Mouse (Mus musculus) regulatory T cell (primary cell): ENCODE results near the gene Snrpd3.
"Not testable (repeated sequence)": the region's sequence is repeated elsewhere in the genome, so short reads cannot be mapped to it uniquely, and the experiment has no call there.

Experiments used
- in situ Hi-C: fragments of 300-600 bp; cut with MboI, MseI; formaldehyde crosslinking; loops from one replicate; pipeline ENCODE4 v1.15.1; 2025; ENCODE audit warnings: high pct_unique_total_duplicates

The Snrpd3 gene

DNA sequence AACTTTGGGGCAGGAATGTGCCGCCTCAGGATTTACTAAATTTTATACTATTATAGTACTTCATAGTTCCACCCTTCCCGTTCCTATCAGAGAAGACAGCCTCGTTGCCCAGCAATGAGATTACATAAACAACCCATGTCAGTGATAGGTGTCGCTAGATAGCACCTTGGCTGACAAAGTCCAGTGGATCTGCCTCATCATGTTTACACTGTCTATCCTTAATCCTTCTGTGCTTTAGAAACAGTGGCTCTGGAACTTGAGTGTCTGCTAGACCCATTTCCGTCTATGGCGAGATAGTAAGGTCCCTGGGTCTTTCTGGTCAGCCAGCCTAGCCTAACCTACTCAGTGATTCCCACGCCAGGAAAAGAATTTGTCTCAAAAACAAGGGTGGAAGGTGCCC lies 17.0 kb upstream of the Snrpd3 start:
- in situ Hi-C loops, result no loop called here

DNA sequence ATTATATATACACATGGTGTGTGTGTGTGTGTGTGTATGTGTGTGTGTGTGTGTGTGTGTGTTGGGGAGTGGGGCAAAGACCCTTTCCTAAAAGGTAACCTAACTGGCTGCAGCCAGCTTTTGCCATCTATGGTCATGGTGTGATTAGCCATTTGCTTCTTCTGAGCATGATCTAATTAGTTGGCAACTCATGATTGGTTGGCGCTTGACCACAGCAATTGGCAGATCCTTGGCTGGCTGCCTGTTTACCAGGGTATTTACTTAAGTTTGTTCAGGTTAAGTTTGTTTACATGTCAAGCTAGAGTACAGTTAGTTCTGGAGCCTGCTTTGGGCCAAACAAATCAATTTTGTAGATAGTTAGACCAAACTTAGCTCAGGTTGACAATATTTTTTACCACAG lies 15.7 kb upstream of the Snrpd3 start:
- in situ Hi-C loops, result no loop called here

DNA sequence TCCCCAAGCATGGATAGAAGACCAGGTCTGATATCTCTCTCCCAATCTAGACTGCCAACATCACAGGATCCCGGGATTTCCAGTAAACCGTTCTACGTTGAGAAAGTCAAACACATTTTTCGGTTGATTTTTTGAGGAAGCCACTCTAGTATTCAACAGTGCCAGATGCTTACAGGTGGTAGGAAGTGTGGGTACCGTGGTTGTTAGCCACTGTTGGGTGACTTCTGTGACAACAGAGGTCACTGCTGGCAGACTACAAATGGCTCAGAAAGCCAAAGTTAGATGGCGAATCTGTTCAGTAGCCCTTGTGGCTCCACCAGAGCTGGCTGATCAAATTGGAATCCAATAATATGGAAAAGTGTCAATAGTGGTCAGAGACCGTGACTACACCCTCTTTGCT lies 13.7 kb upstream of the Snrpd3 start:
- in situ Hi-C loops, result no loop called here

DNA sequence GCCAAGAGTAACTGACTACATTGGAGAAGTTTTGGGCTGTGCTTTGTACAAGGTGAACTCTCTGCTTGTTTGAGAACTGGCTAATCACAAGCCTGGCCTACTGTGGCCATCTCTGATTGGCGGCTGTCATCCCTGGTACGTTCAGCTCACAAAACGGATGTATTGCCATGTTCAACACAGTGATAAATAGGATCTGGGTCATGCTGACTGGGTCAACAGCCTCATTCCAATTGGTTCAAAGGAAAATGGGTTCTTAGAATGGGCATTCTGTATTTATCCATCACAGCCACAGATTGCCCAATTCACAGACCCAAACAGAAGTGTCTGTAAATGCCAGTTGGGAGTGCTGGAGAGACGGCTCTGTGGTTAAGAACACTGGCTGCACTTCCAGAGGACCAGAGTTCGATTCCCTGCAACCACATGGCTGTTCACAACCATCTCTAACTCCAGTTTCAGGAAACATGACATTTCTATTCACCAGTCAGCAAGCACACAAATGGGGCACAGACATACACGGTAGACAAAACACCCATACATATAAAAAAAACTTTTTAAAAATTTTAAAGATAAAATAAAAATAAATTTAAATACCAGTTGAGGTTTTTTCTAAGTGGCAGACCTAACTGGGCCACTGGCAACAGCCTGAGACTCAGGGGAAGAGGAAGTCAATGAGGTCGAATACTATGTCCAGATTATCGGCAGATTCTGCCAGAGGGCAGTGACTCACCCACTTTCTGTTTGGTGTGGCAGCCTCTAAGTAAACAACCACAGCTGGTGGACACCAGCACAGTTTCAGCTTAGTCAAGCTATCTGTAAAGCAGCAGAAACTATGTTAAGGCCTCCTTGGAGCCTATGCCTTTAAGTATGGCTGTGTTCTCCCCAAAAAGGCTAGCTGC lies 12.9 kb upstream of the Snrpd3 start:
- in situ Hi-C loops, result no loop called here

DNA sequence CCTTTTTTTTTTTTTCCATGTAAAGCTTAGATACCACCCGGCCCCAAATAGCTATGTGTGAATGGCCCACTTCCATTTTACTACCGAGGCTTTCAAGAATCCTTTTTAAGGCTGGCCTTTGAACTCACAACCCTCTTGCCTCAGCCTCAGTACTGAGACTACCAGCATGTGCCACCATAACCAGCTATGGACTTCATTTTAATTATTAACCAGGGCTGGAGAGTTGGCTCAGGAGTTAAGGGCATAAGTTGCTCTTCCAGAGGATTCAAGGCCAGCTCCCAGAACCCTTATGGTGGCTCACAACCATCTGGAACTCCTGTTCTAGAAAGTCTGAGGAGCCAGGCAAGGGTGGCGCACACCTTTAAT lies 12.2 kb upstream of the Snrpd3 start:
- in situ Hi-C loops, result no loop called here

DNA sequence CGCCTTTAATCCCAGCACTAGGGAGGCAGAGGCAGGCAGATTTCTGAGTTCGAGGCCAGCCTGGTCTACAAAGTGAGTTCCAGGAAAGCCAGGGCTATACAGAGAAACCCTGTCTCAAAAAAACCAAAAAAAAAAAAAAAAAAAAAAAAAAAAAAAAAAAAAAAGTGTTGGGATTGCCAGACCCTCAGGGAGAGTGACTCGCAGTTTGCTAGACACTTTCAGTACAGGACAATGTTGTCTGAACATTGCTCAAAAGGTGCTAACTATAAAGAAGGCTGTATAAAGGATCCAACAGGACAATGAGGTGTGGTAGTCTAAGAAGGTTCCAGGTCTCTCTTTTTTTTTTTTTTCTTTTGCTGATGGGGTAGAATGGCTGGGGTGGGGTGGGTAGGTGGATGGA lies 11.4 kb upstream of the Snrpd3 start:
- in situ Hi-C loops, result not testable (repeated sequence)

DNA sequence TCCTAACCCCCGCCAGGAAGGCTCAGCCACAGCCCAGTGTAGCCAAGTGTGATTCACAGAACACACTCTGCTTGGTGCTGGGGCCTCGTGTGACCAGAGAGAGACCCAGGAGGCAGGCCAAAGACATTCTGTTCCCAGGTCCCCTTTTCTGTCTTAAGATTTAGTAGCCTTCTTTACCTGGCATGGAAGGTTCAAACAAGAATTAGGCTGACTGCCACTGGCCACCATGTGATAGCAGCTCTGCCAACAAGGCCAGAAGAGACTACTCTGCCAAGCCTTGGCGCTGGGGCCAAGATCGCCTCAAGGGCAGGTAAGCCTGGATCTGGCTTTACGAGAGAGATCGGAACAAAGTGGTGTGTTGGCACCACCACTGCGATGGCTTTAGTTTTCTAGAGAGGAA lies 6.9 kb upstream of the Snrpd3 start:
- in situ Hi-C loops, result no loop called here

DNA sequence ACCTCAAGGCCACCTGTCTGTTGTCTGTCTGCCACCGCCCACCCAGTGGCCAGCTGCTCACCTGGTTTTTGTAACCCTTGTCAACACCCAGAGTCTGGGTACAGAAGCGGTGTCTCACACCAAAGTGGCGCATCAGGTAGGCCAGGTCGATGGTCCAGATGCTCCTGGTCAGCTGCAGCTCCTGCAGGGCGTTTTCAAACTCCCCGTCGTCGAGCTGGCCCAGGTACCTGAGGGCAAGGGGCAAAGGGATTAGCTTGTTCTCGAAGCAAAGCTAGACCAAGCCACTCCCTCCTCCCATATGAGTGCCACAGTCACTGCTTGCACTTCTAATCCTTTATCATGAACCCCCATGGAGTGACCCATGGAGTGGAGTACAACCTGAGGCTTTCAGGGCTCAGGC lies 6.3 kb upstream of the Snrpd3 start:
- in situ Hi-C loops, result no loop called here

DNA sequence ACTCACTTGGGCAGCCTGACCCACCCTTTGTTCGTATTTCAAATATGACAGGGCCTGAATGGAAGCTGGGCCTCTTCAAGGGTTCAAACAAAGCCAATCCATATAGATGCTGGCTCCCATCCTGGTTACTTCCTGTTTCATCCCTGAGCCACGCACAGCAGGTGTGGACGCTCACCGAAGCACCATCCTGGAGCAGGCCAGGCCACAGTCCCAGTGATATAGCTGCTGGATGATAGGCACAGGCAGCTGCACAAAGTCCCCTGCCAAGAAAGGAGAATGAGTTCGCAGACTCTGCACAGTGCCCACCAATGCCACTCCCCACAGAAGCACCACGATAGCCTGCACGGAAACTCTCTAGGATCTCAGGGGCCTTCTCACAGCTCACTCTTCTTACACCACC lies 5.5 kb upstream of the Snrpd3 start:
- in situ Hi-C loops, result no loop called here

DNA sequence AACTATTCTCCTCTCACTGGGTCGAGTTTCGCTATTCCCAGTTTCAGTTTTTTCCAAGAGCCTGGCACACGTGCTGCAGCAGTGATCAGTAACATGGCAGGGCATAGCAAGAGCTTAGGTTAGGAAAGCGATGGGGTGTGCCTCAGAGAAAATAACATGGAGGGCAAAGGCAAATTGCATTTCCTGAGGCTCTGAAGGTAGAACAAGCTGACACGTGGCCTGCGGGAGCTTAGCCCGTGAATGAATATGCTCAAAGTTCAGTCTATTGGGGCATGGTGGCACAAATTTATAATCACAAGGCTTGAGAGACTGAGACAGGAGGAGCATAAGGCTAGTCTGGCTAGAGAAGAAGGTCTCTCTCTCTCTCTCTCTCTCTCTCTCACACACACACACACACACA lies 4.6 kb upstream of the Snrpd3 start:
- in situ Hi-C loops, result no loop called here

DNA sequence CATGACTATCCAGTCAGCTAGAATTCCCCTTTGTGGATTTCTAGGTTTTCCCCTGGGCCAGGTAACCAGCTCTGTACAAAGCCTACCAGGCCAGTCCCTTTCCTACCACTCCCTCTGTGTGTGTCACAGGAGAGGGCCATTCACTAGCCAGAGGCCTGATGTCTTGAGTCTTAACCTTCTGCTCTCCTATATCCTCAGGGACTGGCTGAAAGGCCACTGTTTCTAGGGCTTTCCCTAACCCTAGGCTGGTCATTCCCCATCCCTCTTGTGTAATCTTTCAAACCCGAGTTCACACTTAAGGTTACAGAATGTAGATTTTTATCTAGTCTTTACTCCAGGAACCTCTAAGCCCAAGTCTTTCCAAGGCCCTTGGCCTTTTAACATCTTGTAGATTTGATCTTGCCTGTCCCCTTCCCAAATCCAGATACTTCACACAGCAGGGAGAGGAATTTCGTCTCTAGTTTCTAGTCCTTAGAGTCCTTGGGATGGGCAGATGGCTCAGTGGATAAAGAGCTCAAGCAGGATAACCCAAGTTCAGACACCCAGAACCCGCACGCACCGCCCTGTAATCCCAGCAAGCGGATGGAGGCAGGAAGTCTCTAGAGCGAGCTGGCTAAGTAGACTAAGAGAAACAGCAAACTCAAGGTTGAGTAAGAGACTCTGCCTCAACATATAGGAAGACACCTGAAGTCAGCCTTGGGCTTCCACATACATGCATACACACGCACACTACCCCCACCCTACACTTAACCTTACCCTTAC lies 3.9 kb upstream of the Snrpd3 start:
- in situ Hi-C loops, result no loop called here

DNA sequence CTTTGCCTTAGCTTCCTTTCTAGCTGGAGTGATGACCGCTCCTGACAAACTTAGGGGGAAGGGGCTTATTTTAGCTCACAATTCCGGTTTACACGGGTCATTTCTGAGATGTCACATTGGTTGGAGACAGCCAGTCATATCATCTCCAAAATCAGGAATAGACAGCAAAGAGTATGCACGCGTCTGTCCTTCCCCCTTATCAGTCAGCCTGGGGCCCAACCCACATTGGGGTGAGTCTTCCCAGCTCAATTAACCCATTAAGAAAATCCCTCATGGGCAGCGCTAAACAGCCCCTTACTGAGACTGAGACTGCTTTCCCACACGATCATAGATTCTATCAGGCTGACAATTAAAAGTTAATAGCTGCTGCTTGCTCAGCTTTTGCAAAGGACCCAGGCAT lies 3.0 kb upstream of the Snrpd3 start:
- in situ Hi-C loops, result no loop called here

DNA sequence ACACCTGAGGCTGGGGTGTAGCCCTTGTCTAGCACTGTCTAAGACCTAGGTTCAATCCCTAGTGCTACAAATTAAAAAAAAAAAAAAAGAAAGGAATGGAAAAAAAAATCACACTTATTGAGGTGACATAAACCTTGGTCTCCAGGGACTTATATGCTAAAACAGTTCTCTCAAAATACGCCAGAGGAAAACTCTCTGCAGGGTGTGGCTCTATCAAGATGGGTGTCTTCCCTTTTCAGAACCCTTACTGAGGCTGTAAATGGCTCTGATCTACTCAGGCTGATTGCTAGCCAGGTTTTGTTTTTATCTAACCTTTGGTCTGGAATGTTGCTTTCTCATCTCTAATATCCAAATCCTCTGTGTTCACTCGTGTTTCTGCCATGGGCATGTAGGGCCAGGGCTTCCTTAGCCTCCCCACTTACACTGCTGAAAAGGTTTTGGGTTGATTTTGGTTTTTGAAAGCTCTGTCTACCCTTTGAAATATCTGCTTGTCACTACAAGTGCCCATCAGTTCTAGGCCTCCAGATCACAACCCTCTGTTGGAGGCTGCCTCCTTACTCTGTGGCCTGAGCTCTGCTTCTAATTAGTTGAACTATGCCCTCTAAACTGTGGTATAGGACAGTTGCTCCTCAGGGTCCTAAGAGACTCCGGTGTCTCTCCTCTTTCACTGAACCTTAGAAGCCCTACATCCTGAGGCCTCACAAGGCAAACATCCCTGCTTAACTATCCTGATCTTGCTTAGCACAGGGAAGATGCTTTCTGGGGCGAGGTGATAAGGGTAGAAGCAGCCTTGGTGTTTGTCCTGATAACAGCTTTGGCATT lies 1.9 kb upstream of the Snrpd3 start:
- in situ Hi-C loops, result no loop called here

DNA sequence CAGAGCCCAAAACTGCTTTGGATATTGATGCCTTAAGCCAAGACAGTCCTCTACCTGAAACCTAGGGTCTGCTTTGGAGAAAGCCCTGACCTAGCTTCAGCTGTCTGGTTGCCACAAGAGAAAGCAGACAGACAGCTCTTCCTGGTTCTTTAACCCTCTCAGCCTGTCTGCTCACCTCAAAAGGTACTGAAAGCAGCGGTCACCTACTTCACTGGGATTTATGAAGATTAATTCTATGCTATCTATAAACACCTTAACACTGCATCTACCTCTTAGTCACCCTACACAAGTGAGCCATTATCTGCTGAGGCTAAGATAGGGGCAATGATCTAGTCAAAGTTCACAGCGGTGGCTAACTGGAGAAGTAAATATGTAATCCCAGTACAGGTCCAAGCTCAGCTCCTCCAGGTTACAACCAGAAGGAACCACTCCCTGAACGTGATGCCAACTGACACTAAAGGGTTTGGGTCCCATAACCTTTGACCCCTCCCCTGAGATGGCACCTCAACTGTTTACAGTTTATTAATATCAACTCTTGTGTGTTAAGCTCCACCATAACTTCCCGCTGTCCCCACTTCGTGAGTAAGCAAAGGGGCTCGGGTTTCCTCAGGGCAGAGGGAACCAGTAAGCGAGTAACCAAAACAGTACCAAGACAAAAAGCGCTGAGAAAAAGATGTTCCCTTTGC lies 1.2 kb upstream of the Snrpd3 start:
- in situ Hi-C loops, result no loop called here

DNA sequence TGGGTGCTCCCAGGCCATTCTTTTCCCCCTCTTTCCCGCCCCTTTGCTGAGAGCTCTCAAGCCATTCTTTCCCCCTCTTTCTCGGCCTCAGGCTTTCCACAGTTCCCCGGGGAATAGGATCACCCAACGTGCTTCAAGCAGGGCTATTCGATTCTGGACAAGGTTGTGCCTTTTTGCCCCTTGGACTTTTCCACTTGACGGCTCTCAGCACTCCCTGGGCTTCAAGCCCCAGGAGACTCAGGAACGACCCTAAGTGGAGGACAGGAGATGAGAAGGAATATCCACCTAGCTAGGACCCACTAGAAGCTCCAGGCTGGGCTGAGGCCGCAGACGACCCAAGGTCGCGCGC lies 653 bp upstream of the Snrpd3 start:
- in situ Hi-C loops, result no loop called here

DNA sequence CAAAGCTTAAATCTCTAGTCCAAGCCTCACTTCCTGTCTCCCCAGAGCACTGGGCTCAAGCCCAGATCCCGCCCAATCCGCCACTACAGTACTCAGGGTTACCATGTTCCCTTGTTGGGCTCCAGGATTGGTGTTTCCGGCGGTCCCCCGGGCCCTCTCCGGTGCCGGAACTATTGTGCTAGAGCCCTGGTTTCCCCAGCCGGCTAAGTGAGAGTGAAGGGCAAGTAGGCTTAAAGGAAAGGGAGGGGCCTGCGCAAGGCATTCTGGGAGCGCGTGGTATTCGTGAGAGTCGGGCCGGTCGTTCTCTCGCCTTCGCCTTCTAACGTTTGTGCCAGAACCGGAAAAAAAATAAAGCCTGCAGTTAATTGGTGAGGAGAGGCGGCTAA lies 400 bp downstream of the Snrpd3 start, which contains the start of gene Gucd1:
Gucd1 (minus strand) TSS at position 215 of the 386 bp plus-strand sequence.
- in situ Hi-C loops, result no loop called here

DNA sequence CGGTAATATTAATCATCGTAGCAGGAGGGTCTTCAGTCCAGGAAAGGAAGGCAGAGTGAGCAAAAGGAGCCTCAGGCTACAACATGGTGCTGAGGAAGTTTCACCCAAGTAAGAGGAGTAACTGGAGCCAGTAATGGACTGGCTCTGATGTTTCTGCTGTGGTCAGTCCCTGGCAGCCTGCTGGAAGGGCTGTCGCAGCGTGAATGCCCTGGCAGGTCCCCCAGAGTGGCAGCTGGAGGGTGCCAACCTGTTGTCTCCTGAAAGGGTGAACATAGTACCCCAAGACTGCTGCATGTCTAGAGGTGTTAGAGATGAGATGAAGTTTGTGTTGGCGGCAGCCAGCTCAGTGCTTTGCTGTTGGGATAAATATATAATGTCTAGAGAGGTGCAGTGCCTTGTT lies 3.2 kb downstream of the Snrpd3 start:
- in situ Hi-C loops, result no loop called here

DNA sequence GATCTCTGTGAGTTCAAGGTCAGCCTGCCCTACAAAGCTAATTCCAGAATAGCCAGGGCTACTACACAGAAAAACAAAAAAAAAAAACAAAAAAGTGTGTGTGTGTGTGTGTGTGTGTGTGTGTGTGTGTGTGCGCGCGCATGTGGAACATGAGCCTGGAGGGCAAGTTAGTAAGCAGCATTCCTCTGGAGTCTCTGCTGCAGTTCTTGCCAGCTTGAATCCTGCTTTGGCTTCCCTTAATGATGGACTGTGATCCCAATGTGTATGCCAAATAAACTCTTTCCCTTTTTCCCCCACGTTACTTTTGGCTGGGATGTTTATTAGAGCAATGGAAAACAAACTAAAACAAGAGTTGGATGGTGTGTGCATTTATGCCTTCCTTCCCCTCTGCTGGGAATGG lies 4.3 kb downstream of the Snrpd3 start:
- in situ Hi-C loops, result no loop called here

DNA sequence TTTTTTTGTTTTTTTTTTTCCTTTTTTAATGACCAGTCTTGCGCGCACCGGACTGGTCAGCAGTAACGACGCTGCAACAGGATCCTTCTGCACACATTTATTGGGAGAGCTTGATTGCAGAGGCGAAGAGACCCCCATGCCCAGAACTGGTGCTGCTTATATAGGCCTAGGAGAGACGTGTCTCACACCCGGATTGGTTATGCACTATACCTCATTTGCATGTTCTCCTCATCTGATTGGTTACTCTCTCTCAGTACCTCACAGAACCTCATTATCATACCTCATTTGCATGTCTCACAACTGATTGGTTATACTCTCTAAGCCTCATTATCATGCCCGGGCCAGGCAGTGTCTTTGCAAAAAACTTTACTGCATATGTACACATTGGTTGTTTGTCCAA lies 8.1 kb downstream of the Snrpd3 start:
- in situ Hi-C loops, result not testable (repeated sequence)

DNA sequence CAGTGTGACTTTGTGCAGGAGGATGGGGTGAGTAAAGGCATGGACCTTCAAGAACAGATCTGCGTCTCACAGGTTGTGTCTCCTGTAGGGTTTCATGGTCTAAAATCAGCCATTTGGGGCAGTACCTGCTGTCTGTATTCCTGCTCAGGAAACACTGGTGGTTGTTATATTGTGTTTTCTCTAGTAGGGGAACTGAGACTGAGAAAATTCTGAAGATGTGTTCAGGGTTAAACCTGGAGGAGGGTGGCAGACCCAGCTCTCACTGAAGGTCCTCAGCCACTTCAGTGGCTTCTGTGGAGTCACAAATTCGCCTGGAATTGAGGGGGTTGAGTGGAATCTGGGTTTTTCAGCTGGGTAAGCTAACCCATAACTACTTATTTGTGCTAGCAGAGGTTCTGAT lies 13.0 kb downstream of the Snrpd3 start:
- in situ Hi-C loops, result no loop called here

DNA sequence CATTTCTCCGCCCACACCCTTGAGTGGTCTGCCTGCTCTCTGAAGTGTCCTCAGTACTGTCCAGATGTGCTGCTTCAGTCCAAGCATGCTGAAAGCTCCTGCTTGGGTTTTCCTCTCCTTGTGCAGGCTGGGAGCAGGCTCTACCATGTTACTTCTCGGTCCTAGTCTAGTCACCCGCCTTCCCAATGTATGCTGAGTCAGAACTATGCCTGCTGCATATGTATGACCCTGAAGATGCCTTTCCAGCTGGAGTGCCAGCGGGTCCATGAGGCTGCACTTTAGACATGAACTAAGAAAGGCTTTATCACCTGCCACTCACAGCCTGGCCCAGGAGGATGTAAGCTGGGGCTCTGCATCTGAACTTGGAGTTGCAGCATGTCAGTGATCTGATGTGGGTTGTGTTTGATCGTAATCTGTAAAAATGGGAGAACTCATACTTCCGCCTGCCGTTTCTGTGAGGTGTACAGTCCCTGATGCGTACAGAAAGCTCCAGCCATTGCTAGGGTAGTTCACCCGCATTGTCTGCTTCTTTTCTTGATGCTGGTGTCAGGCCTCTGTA lies 14.3 kb downstream of the Snrpd3 start:
- in situ Hi-C loops, result no loop called here
